Mouse (Mus musculus) midbrain, embryonic 10.5 days (tissue): Measurements from ENCODE around the gene Mtcl1. TPM values are rescaled to one million over a fixed set of nuclear protein-coding genes. Genes with fewer than 3 reads are reported as not detected.

Experiments
- DNase-seq: peaks from one replicate; pipeline ENCODE4 v3.0.0-alpha.2; 2017; ENCODE audit warnings: low spot score
- H3K27ac ChIP-seq: fragments of 300-500 bp; sonication (generic); replicated peaks from 2 replicates; pipeline ENCODE4 v1.5.1; 2016; ENCODE audit warnings: mild to moderate bottlenecking
- H3K27me3 ChIP-seq: fragments of 300-500 bp; sonication (generic); 2 replicates; pipeline ENCODE4 v1.6.1; 2016; ENCODE audit warnings: low read depth, mild to moderate bottlenecking; ENCODE audit not compliant: poor library complexity, severe bottlenecking
- H3K36me3 ChIP-seq: fragments of 300-500 bp; sonication (generic); 2 replicates; pipeline ENCODE4 v1.6.1; 2016; ENCODE audit warnings: mild to moderate bottlenecking, moderate library complexity
- H3K4me1 ChIP-seq: fragments of 300-500 bp; sonication (generic); 2 replicates; pipeline ENCODE4 v1.6.1; 2016
- H3K4me3 ChIP-seq: fragments of 300-500 bp; sonication (generic); 2 replicates; pipeline ENCODE4 v1.5.1; 2016; ENCODE audit warnings: mild to moderate bottlenecking, moderate library complexity
- H3K9me3 ChIP-seq: fragments of 300-500 bp; sonication (generic); replicated peaks from 2 replicates; pipeline ENCODE4 v1.6.1; 2016; ENCODE audit warnings: mild to moderate bottlenecking
- WGBS: fragments of 180-500 bp; shearing (Covaris S2); methylation state at CpG from one replicate; pipeline ENCODE4 v1.1.7; 2016; 5-methylcytosine and 5-hydroxymethylcytosine counted together
- polyA plus RNA-seq: library from polyadenylated mRNA; unstranded; fragments of >200 nt; fragmentation: Nextera tagmentation; extraction: Ambion mirVana; gene quantifications from 2 replicates; pipeline ENCODE4 v1.2.1, GENCODE M21; 2016

The Mtcl1 gene
- polyA plus RNA-seq, 1 experiment from 2014 or later, result 45.9 TPM

DNA sequence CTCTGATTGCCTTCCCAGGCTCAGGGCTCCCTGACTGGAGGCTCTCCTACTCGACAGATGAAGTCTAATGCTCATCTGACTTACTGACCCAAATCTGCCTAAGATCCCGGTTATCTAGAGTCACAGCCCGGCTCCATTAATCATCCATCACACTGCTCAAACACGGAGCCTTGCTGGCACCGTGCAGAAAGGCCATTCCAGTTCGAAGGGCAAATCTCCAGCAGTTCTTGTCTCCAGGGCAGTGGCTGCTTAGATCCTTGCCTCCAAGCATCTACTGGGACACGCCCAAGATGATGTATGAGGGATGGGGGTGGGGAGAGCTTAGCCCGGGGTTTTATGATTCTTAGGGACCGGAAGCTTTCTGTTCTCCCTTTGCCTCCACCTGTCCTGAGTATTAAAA is 55.0 kb downstream of the Mtcl1 start:
- DNase-seq, result no peak
- no peak overlapping the region for H3K27ac ChIP-seq
- 87% methylated on average over 9 of the region's 9 CpGs for WGBS
- peaks cover 4% of the 10 kb centered on the region; the same call in 1 of the 2 replicates for H3K9me3 ChIP-seq
- H3K27me3 ChIP-seq, result no peaks in the 10 kb centered on the region
- H3K4me1 ChIP-seq, result peaks cover 7% of the 10 kb centered on the region; the same call in 1 of the 2 replicates
- H3K4me3 ChIP-seq, result no peak overlapping the region
- peaks cover 63% of the 10 kb centered on the region for H3K36me3 ChIP-seq

GRCm38 (mm10) chr17:66388307-66388706 is 61.2 kb downstream of the Mtcl1 start:
- H3K27me3 ChIP-seq, result no peaks in the 10 kb centered on the region
- peaks cover 68% of the 10 kb centered on the region for H3K36me3 ChIP-seq
- H3K9me3 ChIP-seq, result no peaks in the 10 kb centered on the region
- H3K4me3 ChIP-seq, result no peak overlapping the region
- no peak overlapping the region for H3K27ac ChIP-seq
- DNase-seq, result no peak
- WGBS, result 89% methylated on average over 4 of the region's 4 CpGs
- no peaks in the 10 kb centered on the region for H3K4me1 ChIP-seq

DNA sequence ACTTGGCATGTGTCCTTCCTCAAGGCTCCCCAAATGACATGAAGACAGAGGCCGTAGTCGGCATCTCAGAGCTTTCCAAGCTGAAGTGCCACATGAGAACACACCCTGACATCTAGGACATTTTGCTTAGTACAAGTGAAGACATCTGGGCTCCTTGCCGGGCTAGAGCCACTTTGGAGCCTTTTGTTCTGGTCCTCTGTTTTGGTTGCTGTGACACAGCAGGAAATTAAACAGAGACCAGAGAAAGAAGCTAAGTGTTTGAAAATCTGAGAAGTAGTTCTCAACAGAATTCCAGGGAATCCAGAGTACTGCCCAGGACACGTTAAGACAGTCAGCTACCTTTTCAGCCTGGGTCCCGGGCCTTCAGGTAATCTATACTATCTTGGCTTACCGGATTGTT is 68.2 kb downstream of the Mtcl1 start:
- 74% methylated on average over 6 of the region's 6 CpGs for WGBS
- no peak overlapping the region for H3K27ac ChIP-seq
- H3K9me3 ChIP-seq, result no peaks in the 10 kb centered on the region
- no peak for DNase-seq
- H3K4me1 ChIP-seq, result 0 out of 2 replicates have a peak, but pooled peaks cover 3% of the 10 kb centered on the region
- no peak overlapping the region for H3K4me3 ChIP-seq
- peaks cover 96% of the 10 kb centered on the region for H3K36me3 ChIP-seq
- no peaks in the 10 kb centered on the region for H3K27me3 ChIP-seq

DNA sequence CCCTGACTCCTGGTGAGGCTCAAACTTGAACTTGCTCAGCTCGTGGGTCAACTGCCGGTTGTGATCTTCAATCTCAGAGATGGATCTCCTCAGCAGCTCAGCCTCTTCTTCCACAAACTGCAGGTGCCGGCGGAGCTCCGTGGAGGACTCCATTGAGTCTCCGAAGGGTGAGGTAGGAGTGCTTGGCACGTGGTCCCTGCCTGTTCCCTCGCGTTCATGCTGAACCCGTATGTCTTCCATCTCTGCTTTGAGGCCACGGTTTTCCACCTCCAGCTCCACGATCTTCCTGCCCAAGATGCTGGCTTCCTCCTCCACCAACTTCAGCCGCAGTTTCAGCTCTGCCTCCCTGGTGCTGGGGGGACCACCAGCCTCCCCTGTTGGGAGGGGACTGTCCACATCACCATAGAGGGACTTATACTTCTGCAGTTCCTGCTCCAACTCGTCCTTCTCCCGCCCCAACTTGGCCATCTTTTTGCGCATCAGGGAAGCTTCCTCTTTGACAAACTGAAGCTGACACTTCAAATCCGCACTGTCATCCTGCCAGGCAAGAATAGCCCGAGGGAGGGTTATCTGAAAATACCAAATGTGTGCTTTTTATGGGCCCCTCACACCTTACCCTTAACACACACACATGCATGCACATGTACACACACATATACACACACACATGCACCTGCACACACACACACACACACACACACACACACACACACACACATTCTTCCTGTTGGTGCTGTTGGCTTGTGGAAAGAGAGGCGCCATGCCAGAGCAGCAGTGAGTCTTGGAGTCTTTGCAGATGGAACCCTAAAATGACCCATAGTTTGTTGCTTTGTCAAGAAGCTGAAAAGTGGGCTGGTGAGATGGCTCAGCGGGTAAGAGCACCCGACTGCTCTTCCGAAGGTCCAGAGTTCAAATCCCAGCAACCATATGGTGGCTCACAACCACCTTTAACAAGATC is 69.4 kb downstream of the Mtcl1 start:
- Histone ChIP-seq H3K36me3 (peaks cover 97% of the 10 kb centered on the region), H3K27me3 (no peaks in the 10 kb centered on the region), H3K4me3 (no peak overlapping the region), H3K9me3 (no peaks in the 10 kb centered on the region), H3K27ac (no peak overlapping the region), H3K4me1 (peaks cover 10% of the 10 kb centered on the region)
- DNase-seq, result no peak
- 93% methylated on average over 22 of the region's 22 CpGs for WGBS

- H3K4me1 ChIP-seq, result peaks cover 16% of the 10 kb centered on the region
- H3K27me3 ChIP-seq, result no peaks in the 10 kb centered on the region
- DNase-seq, result no peak
- peaks cover 97% of the 10 kb centered on the region for H3K36me3 ChIP-seq
- 94% methylated on average over 24 of the region's 24 CpGs for WGBS
- H3K9me3 ChIP-seq, result no peaks in the 10 kb centered on the region
- peak overlapping the region; percentile 15; the same call in 1 of the 2 replicates for H3K27ac ChIP-seq
- no peak overlapping the region for H3K4me3 ChIP-seq
These were observed 70.2 kb downstream of the Mtcl1 start for GRCm38 (mm10) chr17:66379308-66379707.

DNA sequence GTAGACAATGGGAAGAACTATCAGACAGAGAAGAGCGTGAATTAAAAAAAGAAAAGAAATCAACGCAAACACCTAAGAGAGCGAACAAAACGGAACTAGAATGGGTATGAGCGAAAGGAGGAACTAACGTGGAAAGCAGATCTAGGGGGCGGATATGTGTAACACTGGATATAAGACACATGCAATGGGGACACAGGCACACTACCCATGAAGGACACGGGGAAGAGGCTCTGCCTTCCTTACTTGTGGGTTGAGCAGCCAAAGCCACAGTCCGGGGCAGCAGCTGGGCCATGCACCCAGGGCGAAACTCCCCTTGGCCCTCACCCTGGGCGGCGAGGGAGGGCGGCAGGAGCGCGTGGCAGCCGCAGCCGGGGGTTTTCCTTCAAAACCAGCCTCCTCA is 71.4 kb downstream of the Mtcl1 start:
- 0 out of 2 replicates have a peak overlapping the region, but pooled peaks have one; percentile 6 for H3K27ac ChIP-seq
- WGBS, result 92% methylated on average over 17 of the region's 17 CpGs
- H3K9me3 ChIP-seq, result no peaks in the 10 kb centered on the region
- DNase-seq, result no peak
- H3K27me3 ChIP-seq, result no peaks in the 10 kb centered on the region
- peaks cover 16% of the 10 kb centered on the region for H3K4me1 ChIP-seq
- H3K36me3 ChIP-seq, result peaks cover 97% of the 10 kb centered on the region
- no peak overlapping the region for H3K4me3 ChIP-seq

GRCm38 (mm10) chr17:66374633-66375272 is 74.8 kb downstream of the Mtcl1 start:
- peaks cover 16% of the 10 kb centered on the region for H3K4me1 ChIP-seq
- 67% methylated on average over 14 of the region's 14 CpGs for WGBS
- no peaks in the 10 kb centered on the region for H3K9me3 ChIP-seq
- no peak overlapping the region for H3K4me3 ChIP-seq
- peaks cover 99% of the 10 kb centered on the region for H3K36me3 ChIP-seq
- DNase-seq, result no peak
- 0 out of 2 replicates have a peak overlapping the region, but pooled peaks have one; percentile 10 for H3K27ac ChIP-seq
- H3K27me3 ChIP-seq, result no peaks in the 10 kb centered on the region

- Histone ChIP-seq H3K9me3 (no peaks in the 10 kb centered on the region), H3K4me3 (no peak overlapping the region), H3K36me3 (peaks cover 99% of the 10 kb centered on the region), H3K4me1 (peaks cover 28% of the 10 kb centered on the region), H3K27me3 (no peaks in the 10 kb centered on the region), H3K27ac (no peak overlapping the region)
- no peak for DNase-seq
- WGBS, result 94% methylated on average over 9 of the region's 9 CpGs
These were observed 78.7 kb downstream of the Mtcl1 start for GRCm38 (mm10) chr17:66370867-66371266.

DNA sequence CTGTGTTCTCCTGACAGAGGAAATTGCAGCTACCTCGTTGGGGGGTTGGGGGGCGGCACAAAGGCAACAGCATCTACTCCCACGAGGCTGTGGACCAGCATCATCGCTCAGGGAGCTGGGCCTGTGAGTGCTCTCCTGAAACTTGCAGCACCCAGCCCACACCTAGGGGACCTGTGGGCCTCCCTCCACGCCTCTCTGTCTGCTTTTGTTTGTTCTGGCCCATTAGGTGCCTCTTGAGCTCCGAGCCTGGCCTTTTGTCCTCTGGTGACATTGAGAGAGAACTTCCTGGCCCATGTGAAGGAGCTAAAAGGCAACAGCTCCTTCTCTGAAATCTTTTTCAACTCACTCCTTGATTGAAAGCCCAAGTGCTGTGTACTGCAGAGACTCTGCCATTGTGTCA is 79.8 kb downstream of the Mtcl1 start:
- H3K27ac ChIP-seq, result no peak overlapping the region; the same call in 1 of the 2 replicates
- peaks cover 18% of the 10 kb centered on the region for H3K4me1 ChIP-seq
- no peak for DNase-seq
- H3K36me3 ChIP-seq, result peaks cover 99% of the 10 kb centered on the region
- no peak overlapping the region for H3K4me3 ChIP-seq
- no peaks in the 10 kb centered on the region for H3K27me3 ChIP-seq
- no peaks in the 10 kb centered on the region for H3K9me3 ChIP-seq
- WGBS, result 83% methylated on average over 6 of the region's 6 CpGs

DNA sequence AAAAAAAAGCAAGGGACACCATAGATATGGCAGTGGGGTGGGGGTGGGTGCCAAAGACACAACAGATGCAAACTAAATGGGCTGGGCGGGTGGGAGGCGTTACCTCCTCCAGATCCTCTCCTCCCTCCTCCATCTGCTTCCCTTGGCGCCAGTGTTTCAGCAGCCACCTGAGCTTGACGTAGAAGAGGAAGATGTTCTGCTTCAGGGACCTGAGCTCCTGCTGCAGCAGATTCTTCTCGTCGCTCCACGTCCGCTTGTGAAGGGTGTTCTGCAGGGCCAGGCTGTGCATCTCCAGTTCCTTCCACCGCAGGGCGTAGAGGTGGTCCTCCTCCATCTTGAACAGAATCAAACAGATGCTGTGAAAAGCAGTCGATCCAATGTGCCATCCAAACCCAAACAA is 81.4 kb downstream of the Mtcl1 start:
- H3K27me3 ChIP-seq, result no peaks in the 10 kb centered on the region
- DNase-seq, result no peak
- peaks cover 15% of the 10 kb centered on the region for H3K4me1 ChIP-seq
- H3K36me3 ChIP-seq, result peaks cover 99% of the 10 kb centered on the region
- H3K4me3 ChIP-seq, result no peak overlapping the region
- H3K27ac ChIP-seq, result no peak overlapping the region
- H3K9me3 ChIP-seq, result no peaks in the 10 kb centered on the region
- 92% methylated on average over 11 of the region's 11 CpGs for WGBS

DNA sequence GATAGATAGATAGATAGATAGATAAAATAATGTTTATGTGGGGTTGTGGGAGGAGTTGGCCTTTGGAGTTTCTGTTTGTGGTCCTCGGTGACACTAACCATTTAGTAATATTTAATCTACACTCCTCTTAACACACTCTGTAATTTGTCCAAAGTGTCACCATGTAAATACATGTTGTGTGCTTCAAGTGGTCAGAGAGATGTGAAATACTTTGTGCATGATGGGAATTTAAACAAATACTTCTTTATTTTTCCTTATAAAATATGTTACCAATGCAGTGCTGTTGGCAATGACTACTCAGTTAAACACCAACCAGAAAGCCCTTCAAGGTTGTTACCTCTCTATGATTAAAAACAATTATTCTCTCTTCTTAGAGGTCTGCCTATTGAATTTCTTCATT is 83.9 kb downstream of the Mtcl1 start:
- WGBS, result 100% methylated on average over 1 of the region's 1 CpGs
- Histone ChIP-seq H3K9me3 (no peaks in the 10 kb centered on the region), H3K27ac (no peak overlapping the region), H3K36me3 (peaks cover 99% of the 10 kb centered on the region), H3K27me3 (no peaks in the 10 kb centered on the region), H3K4me3 (no peak overlapping the region), H3K4me1 (peaks cover 32% of the 10 kb centered on the region)
- no peak for DNase-seq

GRCm38 (mm10) chr17:66365293-66365642 is 84.3 kb downstream of the Mtcl1 start:
- no peaks in the 10 kb centered on the region for H3K27me3 ChIP-seq
- no peaks in the 10 kb centered on the region for H3K9me3 ChIP-seq
- WGBS, result 93% methylated on average over 3 of the region's 3 CpGs
- peaks cover 32% of the 10 kb centered on the region for H3K4me1 ChIP-seq
- no peak overlapping the region for H3K4me3 ChIP-seq
- DNase-seq, result no peak
- H3K27ac ChIP-seq, result no peak overlapping the region
- H3K36me3 ChIP-seq, result peaks cover 99% of the 10 kb centered on the region
